Mouse (Mus musculus) liver, adult 2 months (tissue): ENCODE data around the gene Pabpc4.
"Not testable (repeated sequence)": the region's sequence is repeated elsewhere in the genome, so short reads cannot be mapped to it uniquely, and the experiment has no call there.

Experiments
- CTCF ChIP-seq: fragments of 200-500 bp; IDR thresholded peaks from 2 replicates; pipeline ENCODE4 v1.5.1; 2011; ENCODE audit warnings: low read depth, low read length, control low read depth
- POLR2A ChIP-seq: fragments of 200-500 bp; IDR thresholded peaks from 2 replicates; pipeline ENCODE4 v1.6.1; 2011; ENCODE audit warnings: low read length, control low read depth; ENCODE audit not compliant: insufficient read depth; ENCODE audit errors: extremely low read depth

DNA sequence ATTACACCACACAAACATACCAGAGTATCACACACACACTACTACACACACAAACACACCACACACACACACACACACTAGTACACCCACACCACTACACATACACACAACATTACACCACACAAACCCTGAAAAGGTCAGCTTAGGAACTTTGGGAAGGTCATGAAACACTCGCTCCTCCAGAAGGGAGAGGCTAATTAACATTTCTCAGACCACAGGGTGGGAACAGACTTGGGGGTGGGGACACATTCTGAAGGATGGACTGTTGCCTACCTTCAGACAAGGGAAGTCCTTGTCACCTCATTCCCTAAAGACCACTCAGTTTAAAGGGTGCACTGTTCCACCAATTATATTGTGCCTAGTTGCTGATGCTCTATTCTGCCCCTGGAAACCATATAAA, 69.8 kb downstream of the Pabpc4 start:
- not testable (repeated sequence) for TF ChIP-seq CTCF, POLR2A
